Mouse (Mus musculus) fibroblast of lung, adult 2 months (primary cell): ENCODE data around the gene Olfr901.
"Not testable (repeated sequence)": the region's sequence is repeated elsewhere in the genome, so short reads cannot be mapped to it uniquely, and the experiment has no call there.

Experiments
- DNase-seq: peaks from one replicate; pipeline ENCODE4 v3.0.0-alpha.2; 2011; ENCODE audit warnings: low read depth

Gene Olfr901

GRCm38 (mm10) chr9:38429155-38429554, at the start of gene Olfr901:
Gene Olfr901 (plus strand): TSS chr9:38429455.
- no peak for DNase-seq

GRCm38 (mm10) chr9:38401398-38401797, 27.9 kb upstream of the Olfr901 start, which contains the start of gene Olfr147:
Gene Olfr147 (plus strand): TSS chr9:38401698.
- no peak for DNase-seq

- not testable (repeated sequence) for DNase-seq
These were observed 21.8 kb upstream of the Olfr901 start for GRCm38 (mm10) chr9:38407502-38407901.

- DNase-seq, result not testable (repeated sequence)
These were observed 15.8 kb upstream of the Olfr901 start for GRCm38 (mm10) chr9:38413502-38413901.

- DNase-seq, result no peak
These were observed 5.5 kb upstream of the Olfr901 start for GRCm38 (mm10) chr9:38423801-38424200.

- no peak for DNase-seq
These were observed 2.2 kb upstream of the Olfr901 start for GRCm38 (mm10) chr9:38427026-38427425.

- DNase-seq, result no peak
These were observed 18.1 kb downstream of the Olfr901 start, which contains the start of gene Olfr902 for GRCm38 (mm10) chr9:38447352-38447751. Gene Olfr902 (plus strand): TSS chr9:38447652.

GRCm38 (mm10) chr9:38462844-38463243, 33.6 kb downstream of the Olfr901 start, which contains the start of gene Olfr904:
Gene Olfr904 (plus strand): TSS chr9:38463144.
- no peak for DNase-seq

GRCm38 (mm10) chr9:38470807-38471206, 41.6 kb downstream of the Olfr901 start, which contains the start of gene Olfr905:
Gene Olfr905 (plus strand): TSS chr9:38471107.
- DNase-seq, result no peak
